Mouse (Mus musculus) CH12.LX (cell line): Measurements from ENCODE around the gene 3110082J24Rik. TPM values are rescaled to one million over a fixed set of nuclear protein-coding genes. Genes with fewer than 3 reads are reported as not detected.

Experiments
- DNase-seq: peaks from one replicate; pipeline ENCODE4 v3.0.0-alpha.2; 2013; ENCODE audit errors: extremely low read depth
- H3K27ac ChIP-seq: 2 replicates; pipeline ENCODE4 v1.5.1; 2012; ENCODE audit warnings: low read depth, mild to moderate bottlenecking, control low read depth, moderate library complexity; ENCODE audit not compliant: insufficient read depth
- H3K27me3 ChIP-seq: replicated peaks from 2 replicates; pipeline ENCODE3; 2012; ENCODE audit warnings: inconsistent platforms
- H3K36me3 ChIP-seq, 2 experiments: replicated peaks in 1 of 2; 2 replicates each; pipeline versions ENCODE3 to v1.6.1; 2012; ENCODE audit warnings: inconsistent platforms in 1 of 2, low read length in 1 of 2, mild to moderate bottlenecking in 1 of 2, mixed read lengths in 1 of 2, moderate library complexity in 1 of 2; ENCODE audit not compliant: control insufficient read depth in 1 of 2, insufficient read depth in 1 of 2
- H3K4me1 ChIP-seq, 2 experiments: 2 replicates each; pipeline ENCODE4 v1.6.1; 2012; ENCODE audit warnings: inconsistent platforms in 1 of 2, moderate library complexity in 1 of 2; ENCODE audit not compliant: insufficient read depth in 2 of 2, control insufficient read depth in 1 of 2
- H3K4me2 ChIP-seq: 2 replicates; pipeline ENCODE4 v1.6.1; 2012; ENCODE audit warnings: low read depth, mild to moderate bottlenecking, control low read depth; ENCODE audit not compliant: poor library complexity, insufficient read depth, severe bottlenecking
- H3K4me3 ChIP-seq, 3 experiments: fragments of 150-350 bp in 1 of 3; sonication (generic) in 1 of 3; replicated peaks in 1 of 3; 2 replicates each; pipeline versions ENCODE3 to v1.5.1; 2011 to 2012; ENCODE audit warnings: low read depth in 2 of 3, low read length in 2 of 3, mild to moderate bottlenecking in 2 of 3, moderate library complexity in 2 of 3, control low read depth in 1 of 3, improper control_type of control experiment in 1 of 3, inconsistent platforms in 1 of 3, mixed read lengths in 1 of 3; ENCODE audit not compliant: poor library complexity in 1 of 3
- H3K79me2 ChIP-seq: replicated peaks from 2 replicates; pipeline ENCODE4 v1.6.1; 2012; ENCODE audit warnings: mild to moderate bottlenecking, moderate library complexity; ENCODE audit not compliant: control insufficient read depth, poor library complexity, insufficient read depth, severe bottlenecking; ENCODE audit errors: extremely low read depth
- H3K9ac ChIP-seq: 2 replicates; pipeline ENCODE4 v1.6.1; 2012; ENCODE audit warnings: low read depth, mild to moderate bottlenecking, control low read depth, moderate library complexity; ENCODE audit not compliant: insufficient read depth
- H3K9me3 ChIP-seq: replicated peaks from 2 replicates; pipeline ENCODE3; 2012; ENCODE audit warnings: low read length, inconsistent platforms, mixed read lengths
- BHLHE40 ChIP-seq: IDR thresholded peaks from 2 replicates; pipeline ENCODE4 v1.6.1; 2011; ENCODE audit warnings: mild to moderate bottlenecking, low read depth, low read length, improper control_type of control experiment
- CHD1 ChIP-seq: IDR thresholded peaks from 2 replicates; pipeline ENCODE4 v1.6.1; 2012; ENCODE audit warnings: low read depth, low read length, improper control_type of control experiment, inconsistent platforms
- CHD2 ChIP-seq: IDR thresholded peaks from 2 replicates; pipeline ENCODE4 v1.6.1; 2011; ENCODE audit warnings: low read length, improper control_type of control experiment
- CTCF ChIP-seq, 2 experiments: IDR thresholded peaks in 1 of 2; conservative IDR thresholded peaks in 1 of 2; 2 replicates each; pipeline ENCODE4 v1.5.1; 2011 to 2012; ENCODE audit warnings: low read depth in 2 of 2, low read length in 2 of 2, improper control_type of control experiment in 1 of 2, inconsistent platforms in 1 of 2, mild to moderate bottlenecking in 1 of 2, moderate library complexity in 1 of 2
- E2F4 ChIP-seq: IDR thresholded peaks from 2 replicates; pipeline ENCODE4 v1.6.1; 2011; ENCODE audit warnings: low read depth, low read length, improper control_type of control experiment; ENCODE audit not compliant: insufficient replicate concordance
- ELF1 ChIP-seq: IDR thresholded peaks from 2 replicates; pipeline ENCODE4 v1.6.1; 2014; ENCODE audit warnings: low read depth, mild to moderate bottlenecking, inconsistent platforms, low read length, improper control_type of control experiment
- EP300 ChIP-seq: IDR thresholded peaks from 2 replicates; pipeline ENCODE4 v1.6.1; 2011; ENCODE audit warnings: low read length, improper control_type of control experiment
- ETS1 ChIP-seq: conservative IDR thresholded peaks from 2 replicates; pipeline ENCODE4 v1.6.1; 2012; ENCODE audit warnings: low read depth, mild to moderate bottlenecking, inconsistent platforms, low read length, improper control_type of control experiment, moderate library complexity
- GABPA ChIP-seq: IDR thresholded peaks from 2 replicates; pipeline ENCODE4 v1.6.1; 2012; ENCODE audit warnings: low read depth, low read length, improper control_type of control experiment, inconsistent platforms; ENCODE audit not compliant: insufficient replicate concordance
- HCFC1 ChIP-seq: IDR thresholded peaks from 2 replicates; pipeline ENCODE4 v1.6.1; 2012; ENCODE audit warnings: low read depth, mild to moderate bottlenecking, inconsistent platforms, low read length, improper control_type of control experiment
- IRF4 ChIP-seq: IDR thresholded peaks from 2 replicates; pipeline ENCODE4 v1.6.1; 2014; ENCODE audit warnings: low read depth, mild to moderate bottlenecking, inconsistent platforms, low read length, improper control_type of control experiment
- JUN ChIP-seq: IDR thresholded peaks from 2 replicates; pipeline ENCODE4 v1.6.1; 2011; ENCODE audit warnings: low read depth, mild to moderate bottlenecking, low read length, improper control_type of control experiment, moderate library complexity; ENCODE audit not compliant: insufficient read depth
- JUND ChIP-seq: conservative IDR thresholded peaks from 2 replicates; pipeline ENCODE4 v1.6.1; 2011; ENCODE audit warnings: low read depth, low read length, improper control_type of control experiment
- KAT2A ChIP-seq: IDR thresholded peaks from 2 replicates; pipeline ENCODE4 v1.6.1; 2012; ENCODE audit warnings: low read length, improper control_type of control experiment, inconsistent platforms; ENCODE audit not compliant: insufficient replicate concordance
- MAFK ChIP-seq: IDR thresholded peaks from 2 replicates; pipeline ENCODE4 v1.6.1; 2011; ENCODE audit warnings: low read length, improper control_type of control experiment; ENCODE audit not compliant: insufficient replicate concordance
- MAX ChIP-seq: IDR thresholded peaks from 2 replicates; pipeline ENCODE4 v1.6.1; 2011; ENCODE audit warnings: low read length, improper control_type of control experiment
- MAZ ChIP-seq: IDR thresholded peaks from 2 replicates; pipeline ENCODE4 v1.6.1; 2012; ENCODE audit warnings: low read depth, mild to moderate bottlenecking, inconsistent platforms, low read length, improper control_type of control experiment, moderate library complexity
- MEF2A ChIP-seq: IDR thresholded peaks from 2 replicates; pipeline ENCODE4 v1.6.1; 2014; ENCODE audit warnings: low read depth, mild to moderate bottlenecking, inconsistent platforms, low read length, improper control_type of control experiment, borderline replicate concordance
- MXI1 ChIP-seq: IDR thresholded peaks from 2 replicates; pipeline ENCODE4 v1.6.1; 2011; ENCODE audit warnings: mild to moderate bottlenecking, low read depth, low read length, improper control_type of control experiment
- MYC ChIP-seq: IDR thresholded peaks from 2 replicates; pipeline ENCODE4 v1.6.1; 2011; ENCODE audit warnings: low read depth, mild to moderate bottlenecking, improper control_type of control experiment, low read length
- NELFE ChIP-seq: IDR thresholded peaks from 2 replicates; pipeline ENCODE4 v1.6.1; 2011; ENCODE audit warnings: low read depth, low read length, improper control_type of control experiment
- NRF1 ChIP-seq: IDR thresholded peaks from 2 replicates; pipeline ENCODE4 v1.6.1; 2014; ENCODE audit warnings: low read depth, mild to moderate bottlenecking, inconsistent platforms, low read length, improper control_type of control experiment, moderate library complexity
- PAX5 ChIP-seq: IDR thresholded peaks from 2 replicates; pipeline ENCODE4 v1.6.1; 2012; ENCODE audit warnings: low read length, inconsistent platforms, mixed read lengths
- POLR2A ChIP-seq: IDR thresholded peaks from 2 replicates; pipeline ENCODE4 v1.6.1; 2011; ENCODE audit warnings: low read depth, mild to moderate bottlenecking, improper control_type of control experiment, low read length
- POLR2AphosphoS2 ChIP-seq: IDR thresholded peaks from 2 replicates; pipeline ENCODE4 v1.6.1; 2011; ENCODE audit warnings: low read depth, low read length, improper control_type of control experiment
- RAD21 ChIP-seq: IDR thresholded peaks from 2 replicates; pipeline ENCODE4 v1.6.1; 2011; ENCODE audit warnings: low read depth, mild to moderate bottlenecking, low read length, improper control_type of control experiment, moderate library complexity
- RCOR1 ChIP-seq: conservative IDR thresholded peaks from 2 replicates; pipeline ENCODE4 v1.6.1; 2012; ENCODE audit warnings: low read depth, mild to moderate bottlenecking, inconsistent platforms, low read length, improper control_type of control experiment
- SIN3A ChIP-seq: IDR thresholded peaks from 2 replicates; pipeline ENCODE4 v1.6.1; 2012; ENCODE audit warnings: low read length, improper control_type of control experiment, inconsistent platforms
- SMC3 ChIP-seq: IDR thresholded peaks from 2 replicates; pipeline ENCODE4 v1.6.1; 2011; ENCODE audit warnings: low read depth, low read length, improper control_type of control experiment
- TBP ChIP-seq: conservative IDR thresholded peaks from 2 replicates; pipeline ENCODE4 v1.6.1; 2011; ENCODE audit warnings: low read depth, low read length, improper control_type of control experiment
- TCF12 ChIP-seq: IDR thresholded peaks from 2 replicates; pipeline ENCODE4 v1.6.1; 2014; ENCODE audit warnings: low read depth, mild to moderate bottlenecking, inconsistent platforms, low read length, improper control_type of control experiment
- UBTF ChIP-seq: IDR thresholded peaks from 2 replicates; pipeline ENCODE4 v1.6.1; 2012; ENCODE audit warnings: low read depth, mild to moderate bottlenecking, inconsistent platforms, low read length, improper control_type of control experiment, moderate library complexity
- USF1 ChIP-seq: IDR thresholded peaks from 2 replicates; pipeline ENCODE4 v1.6.1; 2014; ENCODE audit warnings: low read depth, mild to moderate bottlenecking, inconsistent platforms, low read length, improper control_type of control experiment
- USF2 ChIP-seq: conservative IDR thresholded peaks from 2 replicates; pipeline ENCODE4 v1.6.1; 2011; ENCODE audit warnings: low read depth, low read length, improper control_type of control experiment
- ZC3H11A ChIP-seq: IDR thresholded peaks from 2 replicates; pipeline ENCODE4 v1.6.1; 2012; ENCODE audit warnings: low read depth, mild to moderate bottlenecking, inconsistent platforms, low read length, improper control_type of control experiment
- ZKSCAN1 ChIP-seq: IDR thresholded peaks from 2 replicates; pipeline ENCODE4 v1.6.1; 2012; ENCODE audit warnings: low read depth, inconsistent platforms, low read length, improper control_type of control experiment, borderline replicate concordance
- ZMIZ1 ChIP-seq: IDR thresholded peaks from 2 replicates; pipeline ENCODE4 v1.6.1; 2012; ENCODE audit warnings: low read depth, mild to moderate bottlenecking, inconsistent platforms, low read length, improper control_type of control experiment
- ZNF384 ChIP-seq: IDR thresholded peaks from 2 replicates; pipeline ENCODE4 v1.6.1; 2012; ENCODE audit warnings: low read depth, low read length, improper control_type of control experiment, inconsistent platforms
- dilution Hi-C: fragments of 300-500 bp; cut with MboI; formaldehyde crosslinking; loops from 2 replicates; pipeline ENCODE4 v1.14.3; 2020; ENCODE audit warnings: low sequenced_read_pairs; ENCODE audit not compliant: extremely low pct_unique_long_range_greater_than_20kb, extremely low pct_ligation_motif_present
- in situ Hi-C: fragments of 300-500 bp; cut with MboI; formaldehyde crosslinking; loops from 3 replicates; pipeline ENCODE4 v1.14.3; 2019; ENCODE audit warnings: low sequenced_read_pairs, low pct_ligation_motif_present, low pct_unique_long_range_greater_than_20kb, mixed read lengths
- polyA plus RNA-seq: library from polyadenylated mRNA; unstranded; fragments of >175 nt; gene quantifications from 2 replicates; pipeline ENCODE4 v1.2.1, GENCODE M21; 2012; ENCODE audit warnings: low read depth; ENCODE audit not compliant: insufficient read length
- total RNA-seq, 2 experiments: library from RNA; depleted of rRNA; stranded (reverse); fragments of 300-350 nt in 1 of 2; fragments of >200 nt in 1 of 2; gene quantifications; 2 replicates each; pipeline ENCODE4 v1.2.3; 2012 to 2014

3110082J24Rik gene
- total and polyA plus RNA-seq, 3 experiments = not detected

GRCm38 (mm10) chr5:30154474-30155394 is 48.8 kb upstream of the 3110082J24Rik start, which contains the start of the genes Hadha and Hadhb:
Gene Hadha, minus strand, starts transcription at chr5:30155162.
Gene Hadhb, plus strand, starts transcription at chr5:30155248.
- Histone ChIP-seq H3K9ac (peak within 1 kb of the TSS; percentile 94), H3K36me3 (peaks cover 0 to 11% of the 10 kb centered on the region in 2 experiments), H3K4me2 (peak within 1 kb of the TSS; percentile 98), H3K79me2 (peaks cover 33% of the 10 kb centered on the region), H3K4me1 (peaks cover 2 to 30% of the 10 kb centered on the region in 2 experiments; a peak in 3 of 4 replicates), H3K27ac (peak within 1 kb of the TSS; percentile 70), H3K9me3 (no peaks in the 10 kb centered on the region), H3K27me3 (no peaks in the 10 kb centered on the region), H3K4me3 (peak within 1 kb of the TSS; percentile 77 to 93 (median 82))
- peak; percentile 83 for DNase-seq
- TF ChIP-seq EP300 = no peak
- TF ChIP-seq POLR2A = peak; percentile 92
- TF ChIP-seq MYC = no peak
- TF ChIP-seq USF2 = no peak
- no peak for TF ChIP-seq CHD2
- TF ChIP-seq ZKSCAN1 = no peak
- TF ChIP-seq ELF1 = peak; percentile 13; the same call in 1 of the 2 replicates
- TF ChIP-seq BHLHE40 = no peak
- peak; percentile 71 for TF ChIP-seq SIN3A
- TF ChIP-seq NELFE = peak; percentile 86
- TF ChIP-seq ZC3H11A = no peak
- peak; percentile 63; the same call in 1 of the 2 replicates for TF ChIP-seq TCF12
- TF ChIP-seq CTCF (conservative IDR thresholded peaks at IDR 0.05 in 1 of 2, IDR thresholded peaks at IDR 0.05 in 1 of 2; ENCODE audit: low read depth in 2 of 2, low read length in 2 of 2) = no peak
- TF ChIP-seq CHD1 = no peak
- no peak for TF ChIP-seq PAX5
- peak; percentile 97 for TF ChIP-seq MAZ
- TF ChIP-seq E2F4 = no peak
- no peak for TF ChIP-seq UBTF
- no peak for TF ChIP-seq ETS1
- 0 out of 2 replicates have a peak, but pooled peaks have one; percentile 36 for TF ChIP-seq MEF2A
- TF ChIP-seq NRF1 = 0 out of 2 replicates have a peak, but pooled peaks have one; percentile 16
- TF ChIP-seq MAX = peak; percentile 100
- TF ChIP-seq TBP = peak; percentile 79
- TF ChIP-seq RCOR1 = no peak
- no peak for TF ChIP-seq USF1
- no peak for TF ChIP-seq ZNF384
- 0 out of 2 replicates have a peak, but pooled peaks have one; percentile 30 for TF ChIP-seq KAT2A
- no peak for TF ChIP-seq GABPA
- TF ChIP-seq IRF4 = peak; percentile 16; the same call in 1 of the 2 replicates
- TF ChIP-seq POLR2AphosphoS2 = peak; percentile 80; the same call in 1 of the 2 replicates
- TF ChIP-seq HCFC1 = peak; percentile 84
- TF ChIP-seq MXI1 = 0 out of 2 replicates have a peak, but pooled peaks have one; percentile 75
- no peak for TF ChIP-seq JUND
- TF ChIP-seq SMC3 = no peak
- peak; percentile 85 for TF ChIP-seq ZMIZ1
- TF ChIP-seq JUN = no peak
- no peak for TF ChIP-seq RAD21
- TF ChIP-seq MAFK = no peak
- in situ Hi-C loops = no loop called here
- dilution Hi-C loops = no loop called here
